Mouse (Mus musculus) mouse embryonic stem cell (cell line): ENCODE measurements around the gene Fscn2.
"Not testable (repeated sequence)": the region's sequence is repeated elsewhere in the genome, so short reads cannot be mapped to it uniquely, and the experiment has no call there.

Experiments used
- in situ Hi-C, 2 experiments: fragments of 300-500 bp; cut with MboI; formaldehyde crosslinking; loops; 1 replicate in 1 of 2; 3 replicates in 1 of 2; pipeline ENCODE4 v1.14.3; 2019 to 2020; ENCODE audit warnings: low sequenced_read_pairs in 2 of 2, low pct_unique_long_range_greater_than_20kb in 1 of 2, mixed read lengths in 1 of 2; ENCODE audit not compliant: unreplicated experiment in 1 of 2

Gene Fscn2

DNA sequence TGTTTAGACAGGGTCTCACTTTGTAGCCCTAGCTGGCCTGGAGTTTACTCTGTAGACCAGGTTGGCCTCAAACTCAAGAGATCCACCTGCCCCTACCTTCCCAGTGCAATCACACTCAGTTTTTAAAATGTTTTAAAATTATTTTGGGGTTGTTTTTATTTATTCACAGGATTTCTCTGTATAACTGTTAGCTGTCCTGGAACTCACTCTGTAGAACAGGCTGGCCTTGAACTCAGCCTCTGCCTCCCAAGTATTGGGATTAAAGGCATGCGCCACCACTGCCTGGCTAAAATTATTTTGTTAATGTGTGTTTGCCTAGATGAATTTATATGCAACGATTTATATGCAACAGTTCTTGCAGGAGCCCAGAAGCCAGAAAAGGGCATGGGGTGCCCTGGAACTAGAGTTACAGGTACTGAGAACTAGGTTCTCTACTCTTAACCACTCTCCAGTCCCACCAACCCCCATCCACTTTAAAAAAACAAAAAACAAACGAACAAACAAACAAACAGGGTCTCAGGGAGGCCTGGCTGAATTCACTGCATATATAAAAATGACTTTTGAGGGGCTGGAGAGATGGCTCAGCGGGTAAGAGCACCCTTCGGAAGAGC lies 16.9 kb upstream of the Fscn2 start:
- in situ Hi-C loops = no loop called here

DNA sequence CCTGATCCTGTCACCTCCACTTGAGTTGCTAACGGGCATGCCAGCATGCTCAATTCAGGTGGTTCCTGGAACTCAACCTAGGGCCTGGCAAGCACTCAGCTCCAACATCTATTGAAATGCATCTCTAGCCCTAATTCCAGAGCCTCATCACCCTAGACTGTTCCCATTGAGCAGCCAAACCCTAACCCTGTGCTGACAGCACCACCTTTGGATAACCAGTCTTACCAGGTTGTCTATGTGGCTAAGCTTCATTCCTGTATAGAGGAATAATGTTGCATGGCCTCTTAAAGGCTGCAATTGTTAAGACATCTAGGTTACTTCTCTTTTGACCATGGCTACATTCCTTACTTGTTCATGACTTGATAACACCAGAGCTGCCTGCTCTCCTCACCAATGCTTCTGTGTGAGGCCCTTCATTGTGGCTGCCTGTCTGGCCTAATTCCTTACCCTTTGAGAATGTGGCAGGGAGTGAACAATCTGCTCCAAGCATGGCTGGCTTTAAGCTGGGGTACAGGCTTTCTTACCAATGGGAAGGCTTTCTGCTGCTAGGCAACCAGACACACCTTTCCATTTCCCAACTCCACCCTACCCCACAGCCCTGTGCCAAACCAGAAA lies 16.2 kb upstream of the Fscn2 start:
- in situ Hi-C loops = no loop called here

DNA sequence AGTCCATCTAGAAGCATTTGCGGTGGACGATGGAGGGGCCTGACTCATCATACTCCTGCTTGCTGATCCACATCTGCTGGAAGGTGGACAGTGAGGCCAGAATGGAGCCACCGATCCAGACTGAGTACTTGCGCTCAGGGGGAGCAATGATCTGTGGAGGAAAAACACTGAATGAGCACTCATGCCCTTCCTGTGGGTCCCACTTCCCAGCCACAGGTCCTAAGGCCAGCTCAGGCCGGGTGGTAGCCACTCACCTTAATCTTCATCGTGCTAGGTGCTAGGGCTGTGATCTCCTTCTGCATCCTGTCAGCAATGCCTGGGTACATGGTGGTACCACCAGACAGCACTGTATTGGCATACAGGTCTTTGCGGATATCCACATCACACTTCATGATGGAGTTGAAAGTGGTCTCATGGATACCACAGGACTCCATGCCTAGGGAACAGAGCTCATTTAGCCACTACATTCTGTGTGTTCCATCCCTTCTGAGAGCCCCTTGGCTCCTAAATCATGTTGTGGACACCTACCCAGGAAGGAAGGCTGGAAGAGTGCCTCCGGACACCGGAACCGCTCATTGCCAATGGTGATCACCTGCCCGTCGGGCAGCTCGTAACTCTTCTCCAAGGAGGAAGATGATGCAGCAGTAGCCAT lies 14.8 kb upstream of the Fscn2 start:
- in situ Hi-C loops = not testable (repeated sequence)

DNA sequence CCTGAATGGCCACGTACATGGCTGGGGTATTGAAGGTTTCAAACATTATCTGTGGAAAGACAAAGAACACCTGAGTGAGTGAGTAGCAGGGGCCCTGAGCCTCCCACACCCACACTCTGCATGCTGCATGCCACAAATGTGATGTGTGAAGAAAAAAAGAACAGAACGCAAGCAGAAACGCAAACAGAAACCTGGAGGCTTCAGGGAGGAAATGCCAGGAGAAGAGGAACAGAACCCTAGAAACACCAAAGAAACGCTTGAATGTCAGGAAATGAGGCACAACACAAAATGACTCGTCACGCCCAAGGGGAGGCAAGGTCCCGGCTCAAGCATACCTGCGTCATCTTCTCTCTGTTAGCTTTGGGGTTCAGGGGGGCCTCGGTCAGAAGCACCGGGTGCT lies 14.0 kb upstream of the Fscn2 start:
- in situ Hi-C loops = no loop called here

DNA sequence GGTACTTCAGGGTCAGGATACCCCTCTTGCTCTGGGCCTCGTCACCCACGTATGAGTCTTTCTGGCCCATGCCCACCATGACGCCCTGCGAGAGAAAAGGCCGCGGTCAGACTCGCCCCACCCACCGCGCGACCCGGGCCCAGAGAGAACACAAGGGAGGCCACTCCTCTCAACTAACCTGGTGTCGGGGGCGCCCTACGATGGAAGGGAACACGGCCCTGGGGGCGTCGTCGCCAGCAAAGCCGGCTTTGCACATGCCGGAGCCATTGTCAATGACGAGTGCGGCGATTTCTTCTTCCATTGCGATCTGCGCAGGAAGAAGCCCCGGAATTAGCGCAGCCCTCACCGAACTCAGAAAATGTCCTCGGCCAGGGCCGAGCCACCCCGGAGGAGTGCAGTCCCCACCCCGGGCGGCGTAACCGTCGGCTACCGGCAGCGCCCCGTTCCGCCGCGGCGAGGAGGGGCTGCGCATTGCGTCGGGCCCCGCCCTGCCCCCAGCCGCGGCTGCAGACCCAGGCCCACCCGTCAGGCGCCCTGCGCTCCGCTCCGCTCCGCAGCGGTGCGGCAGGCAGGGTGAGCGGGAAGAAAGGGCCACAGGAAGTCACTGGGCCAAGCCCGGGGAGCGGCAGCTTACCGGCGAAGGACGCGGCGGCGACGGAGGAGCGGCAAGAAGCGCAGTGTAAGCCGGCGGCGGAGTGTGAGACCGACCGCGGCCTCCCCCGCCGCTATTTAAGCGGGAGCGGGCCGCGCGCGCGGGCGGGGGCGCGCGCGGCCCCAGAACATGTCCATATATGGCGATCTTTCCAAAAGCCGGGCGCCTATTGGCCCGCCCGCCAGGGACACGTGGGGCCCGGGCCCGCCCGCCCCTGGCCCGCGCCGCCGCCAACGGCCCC lies 13.3 kb upstream of the Fscn2 start, which contains the start of gene Actg1:
TSS of gene Actg1 (minus strand) at position 752 of the 893 bp plus-strand sequence.
- in situ Hi-C loops = no loop called here

DNA sequence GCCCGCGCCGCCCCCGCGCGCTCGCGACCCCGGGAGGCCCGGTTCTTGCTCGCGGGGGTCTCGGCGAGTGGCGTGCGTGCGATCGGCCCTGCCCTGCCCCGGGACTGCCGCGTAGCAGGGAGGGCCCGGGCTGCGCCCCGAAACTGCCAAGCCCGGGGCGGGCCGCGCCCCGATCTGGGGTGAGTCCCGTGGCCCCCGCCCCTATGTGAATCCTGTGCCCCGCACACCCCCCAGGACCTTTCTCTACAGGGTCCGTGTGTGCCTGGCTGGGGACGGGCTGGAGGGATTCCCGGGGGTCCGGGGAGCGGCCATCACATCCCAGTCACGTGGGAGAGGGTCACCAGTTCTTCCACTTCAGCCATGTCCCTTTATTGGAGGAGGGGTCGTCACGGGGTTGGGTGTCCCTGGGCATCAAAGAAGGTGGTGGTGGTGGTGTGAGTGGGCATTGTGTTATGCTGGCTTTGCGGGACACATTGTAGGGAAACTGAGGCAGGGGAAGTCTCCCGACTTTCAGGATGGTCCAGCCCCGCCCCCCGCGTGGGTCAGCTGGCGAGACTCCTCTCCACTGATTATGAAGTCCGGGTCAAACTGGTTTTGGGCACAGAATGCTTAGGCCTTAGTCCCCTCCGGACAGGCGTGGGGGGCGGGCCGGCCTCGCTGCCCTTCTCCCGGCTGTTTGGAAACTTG lies 12.5 kb upstream of the Fscn2 start:
- in situ Hi-C loops = no loop called here

DNA sequence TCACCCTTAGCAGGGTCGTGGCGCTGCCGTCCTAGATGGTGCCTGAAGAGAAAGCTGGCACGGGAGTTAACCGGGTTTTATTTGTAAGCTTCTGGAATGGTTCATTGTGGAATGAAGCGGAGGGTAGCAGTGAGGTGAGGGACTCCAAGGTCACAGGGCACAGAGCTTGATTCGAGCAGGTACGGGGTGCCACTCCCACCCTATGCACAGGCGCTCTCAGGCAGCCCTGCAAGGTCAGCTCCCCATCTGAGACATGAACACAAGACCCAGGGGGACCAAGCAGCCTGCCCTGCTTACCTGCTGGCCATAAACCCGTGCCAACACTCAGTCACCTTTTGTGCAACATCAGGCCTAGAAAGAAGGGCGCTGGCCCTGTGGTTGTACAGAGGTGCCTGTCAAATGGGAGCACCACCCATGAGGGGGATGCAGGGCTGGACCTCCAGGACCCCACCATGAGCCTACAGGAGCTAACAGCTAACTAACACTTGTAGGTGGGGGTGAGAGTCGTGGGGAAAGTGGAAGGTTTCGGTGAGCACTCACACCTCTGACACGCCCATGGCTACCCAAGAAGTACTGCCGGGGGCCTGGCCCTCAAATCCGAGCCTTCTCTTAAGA lies 11.9 kb upstream of the Fscn2 start:
- in situ Hi-C loops = no loop called here

DNA sequence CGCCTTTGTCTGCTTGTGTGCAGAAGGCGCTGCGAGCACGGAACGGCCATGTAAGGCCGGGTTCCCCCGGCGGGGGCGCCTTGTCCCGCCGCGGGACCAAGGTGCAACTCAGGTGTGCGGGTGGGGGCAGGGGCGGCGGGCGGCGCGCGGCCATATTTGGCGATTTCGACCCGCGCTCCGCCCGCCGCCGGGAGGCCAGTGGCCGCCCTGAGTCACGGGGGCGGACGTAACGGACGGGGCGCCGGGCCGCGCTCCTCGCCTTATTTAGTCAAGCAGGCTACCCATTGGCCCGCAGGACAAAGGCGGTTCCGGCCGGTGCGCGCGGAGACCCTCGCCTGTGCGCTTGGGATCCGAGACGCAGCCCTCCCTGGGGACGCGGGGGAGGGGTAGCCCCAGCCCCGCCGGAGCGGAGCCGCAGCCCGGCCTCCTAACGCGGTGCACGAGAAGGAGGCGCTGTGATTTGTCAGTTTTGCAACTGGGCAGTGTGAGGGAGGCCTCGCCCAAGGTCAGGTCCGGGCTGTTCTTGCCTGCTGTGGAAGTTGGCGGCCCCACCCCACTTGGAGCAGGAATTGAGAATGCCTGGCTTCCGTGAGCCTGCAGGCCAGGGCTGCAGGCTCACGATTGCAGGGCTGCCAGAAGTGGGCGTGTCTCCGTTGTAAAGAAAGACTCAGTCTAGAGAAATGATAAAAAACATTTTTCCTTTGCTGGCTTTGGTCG lies 11.2 kb upstream of the Fscn2 start:
- in situ Hi-C loops = no loop called here

DNA sequence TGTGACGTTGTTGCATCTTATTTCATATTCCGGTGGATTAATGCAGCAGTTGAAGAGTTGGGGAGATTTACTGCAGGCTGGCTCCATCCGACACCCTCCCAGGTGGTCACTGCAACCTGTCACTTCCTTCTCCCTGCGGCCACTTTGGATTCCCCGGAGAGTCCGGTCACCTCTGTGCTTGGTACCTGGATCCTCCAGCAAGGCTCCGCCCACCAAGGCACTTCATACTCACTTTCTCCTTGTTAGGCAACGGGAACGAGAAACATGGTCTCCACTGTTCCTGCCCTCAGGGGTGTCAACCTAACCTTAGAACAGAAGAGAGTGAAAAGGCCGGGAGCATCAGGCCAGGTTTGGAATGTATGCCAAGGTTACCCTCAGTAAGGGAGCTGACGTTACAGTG lies 10.6 kb upstream of the Fscn2 start:
- in situ Hi-C loops = no loop called here

DNA sequence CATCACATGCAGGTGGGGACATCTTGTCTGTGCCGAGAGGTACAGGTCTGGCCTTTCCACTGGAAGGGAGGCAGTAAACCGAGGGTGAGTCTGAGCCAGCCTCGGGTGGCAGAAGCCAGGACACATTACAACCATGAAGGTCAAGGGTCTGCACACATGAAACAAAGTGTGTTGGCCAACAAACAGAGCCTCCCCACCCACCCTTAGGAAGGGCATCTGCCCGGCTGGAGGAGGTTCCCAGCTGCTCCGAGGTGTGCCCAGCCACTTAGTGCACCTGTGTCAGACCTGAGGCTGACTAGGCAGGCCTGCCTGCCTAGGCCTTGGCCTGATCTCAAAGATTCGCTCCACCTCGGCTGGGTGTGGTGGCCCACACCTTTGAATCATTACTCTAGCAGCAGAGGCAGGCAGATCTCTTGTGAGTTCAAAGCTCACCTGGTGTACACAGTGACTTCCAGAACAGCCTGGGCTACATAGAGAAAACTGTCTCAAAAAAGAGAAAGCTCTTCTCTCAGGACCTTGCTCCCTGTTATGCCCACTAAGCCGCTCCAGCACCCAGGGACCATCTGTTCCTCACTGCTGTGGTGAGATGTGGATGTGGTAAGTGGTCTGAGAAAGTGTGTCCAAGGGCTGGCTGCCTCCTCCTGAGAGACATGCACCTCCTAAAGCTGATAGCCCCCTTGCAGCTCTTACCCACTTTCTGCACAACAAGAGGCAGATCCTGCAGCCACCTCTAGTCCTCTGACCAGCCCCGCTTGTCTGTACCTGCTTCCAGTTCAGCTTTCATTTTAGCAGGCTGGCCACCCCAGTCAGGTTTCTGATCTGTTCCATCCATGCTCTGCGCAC lies 9.9 kb upstream of the Fscn2 start:
- in situ Hi-C loops = no loop called here

DNA sequence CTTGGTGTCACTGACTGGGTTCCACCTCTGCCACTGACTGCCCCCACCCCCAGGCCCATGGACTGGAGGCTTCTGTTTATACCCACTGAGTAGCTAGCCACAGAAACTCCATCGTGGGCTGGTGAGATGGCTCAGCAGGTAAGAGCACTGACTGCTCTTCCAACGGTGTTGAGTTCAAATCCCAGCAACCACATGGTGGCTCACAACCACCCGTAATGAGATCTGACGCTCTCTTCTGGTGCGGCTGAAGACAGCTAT lies 9.3 kb upstream of the Fscn2 start:
- in situ Hi-C loops = not testable (repeated sequence)

DNA sequence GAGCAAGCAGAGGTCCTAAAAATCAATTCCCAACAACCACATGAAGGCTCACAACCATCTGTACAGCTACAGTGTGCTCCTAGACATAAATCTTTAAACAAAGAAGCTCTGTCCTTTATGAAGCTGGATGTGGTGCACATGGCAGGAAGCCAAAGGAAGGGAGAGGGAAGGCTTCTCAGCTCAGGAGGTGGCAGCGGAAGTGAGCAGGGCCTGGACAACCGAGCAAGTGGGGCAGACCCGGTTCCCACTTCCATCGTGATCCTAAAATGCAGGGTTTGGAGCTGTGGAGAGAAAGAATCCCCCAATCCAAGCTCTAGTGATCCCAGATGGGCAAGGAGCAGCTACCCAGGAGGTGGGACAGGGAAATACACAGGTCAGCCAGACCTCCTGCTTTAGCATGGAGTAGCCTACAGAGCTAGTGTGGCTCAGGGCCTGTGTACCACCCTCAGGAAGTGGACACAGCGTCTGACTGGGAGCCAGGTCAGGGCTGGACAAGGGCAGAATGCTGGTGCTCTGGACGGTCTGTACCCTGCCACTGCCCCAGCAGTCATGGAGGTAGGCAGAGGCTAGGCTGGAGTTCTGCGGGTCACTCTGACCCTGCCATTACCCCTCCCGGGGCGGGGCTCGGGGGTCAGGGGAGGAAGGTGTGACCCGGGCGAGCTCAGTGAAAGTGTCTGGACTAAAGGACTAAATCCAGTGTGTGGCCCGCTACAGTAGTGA lies 8.6 kb upstream of the Fscn2 start:
- in situ Hi-C loops = no loop called here

DNA sequence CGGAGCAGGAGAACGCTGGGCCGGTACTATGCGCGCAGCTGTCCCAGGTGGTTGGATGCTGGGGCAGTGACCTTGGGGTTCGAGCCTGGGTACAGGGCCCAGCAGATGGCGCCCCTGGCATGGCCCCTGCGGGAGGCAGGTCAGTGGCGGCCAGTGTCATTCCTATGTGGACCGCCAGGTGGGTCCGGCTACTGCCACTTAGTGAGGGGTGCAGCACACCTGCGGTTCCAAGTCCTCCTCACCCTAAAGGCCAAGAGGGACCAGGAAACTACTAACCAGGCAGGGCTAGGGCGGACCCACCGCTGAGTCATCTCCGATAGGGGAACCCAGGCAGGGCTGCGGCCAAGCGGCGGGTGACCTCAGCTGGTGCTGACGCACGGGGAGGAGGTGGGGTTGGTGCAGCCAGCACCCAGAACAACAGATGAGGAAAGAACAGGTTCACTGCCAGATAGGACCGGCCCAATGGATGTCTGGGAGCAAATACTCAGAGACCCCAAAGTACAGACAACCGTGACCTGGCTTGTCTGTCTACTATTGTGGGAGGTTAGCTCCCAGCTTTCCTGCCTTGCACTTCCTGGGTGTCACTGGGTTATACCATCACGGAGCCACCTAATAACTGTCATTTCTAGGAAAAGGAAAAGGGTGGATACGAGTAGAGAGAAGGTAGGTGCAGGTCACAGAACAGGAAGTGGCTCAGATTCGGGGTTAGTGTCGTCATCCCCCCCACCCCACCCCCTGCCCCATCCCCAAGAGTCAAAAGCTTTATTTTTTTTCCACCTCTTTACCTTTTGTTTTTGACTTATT lies 7.6 kb upstream of the Fscn2 start:
- in situ Hi-C loops = no loop called here

DNA sequence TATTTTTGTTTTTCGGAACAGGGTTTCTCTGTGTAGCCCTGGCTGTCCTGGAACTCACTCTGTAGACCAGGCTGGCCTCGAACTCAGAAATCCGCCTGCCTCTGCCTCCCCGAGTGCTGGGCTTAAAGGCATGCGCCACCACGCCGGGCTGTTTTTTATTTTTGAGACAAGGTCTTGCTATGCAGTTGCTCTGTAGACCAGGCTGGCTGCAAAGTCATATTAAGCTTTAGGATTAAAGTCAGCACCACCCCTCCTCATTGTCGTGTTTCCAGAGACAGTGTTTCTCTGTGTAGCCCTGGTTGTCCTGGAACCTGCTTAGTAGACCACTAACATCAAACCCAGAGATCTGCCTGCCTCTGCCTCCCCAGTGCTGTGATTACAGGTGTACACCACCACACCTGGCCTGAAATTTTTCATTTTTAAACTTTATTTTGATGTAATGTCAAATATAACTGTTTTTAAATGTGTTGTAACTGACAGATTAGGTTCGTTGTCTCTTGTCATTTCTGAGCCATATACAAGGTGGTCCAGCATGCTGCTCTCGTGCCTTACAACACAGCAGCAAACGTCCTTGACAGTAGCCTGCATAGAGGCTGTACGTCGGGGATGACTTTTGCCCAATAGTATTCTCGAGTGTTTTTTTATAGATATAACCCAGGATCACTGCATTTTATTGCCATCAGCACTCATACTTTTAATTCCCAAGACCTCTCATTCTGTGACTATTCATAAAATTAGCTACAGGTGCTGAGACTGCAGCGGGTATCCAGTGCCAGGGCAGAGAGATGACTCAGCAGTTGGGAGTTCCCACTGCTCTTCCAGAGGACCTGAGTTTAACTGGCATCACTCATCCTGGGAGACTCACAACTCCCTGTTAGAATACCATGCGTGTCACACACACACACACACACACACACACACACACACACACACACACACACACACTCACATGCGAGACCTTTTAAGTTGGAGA lies 6.7 kb upstream of the Fscn2 start:
- in situ Hi-C loops = no loop called here
